Mouse (Mus musculus) urinary bladder, postnatal 14 days (tissue): ENCODE data around the gene Elmod1.
"Not testable (repeated sequence)": the region's sequence is repeated elsewhere in the genome, so short reads cannot be mapped to it uniquely, and the experiment has no call there.

Experiments
- DNase-seq: peaks from one replicate; pipeline ENCODE4 v3.0.0; 2021; ENCODE audit warnings: low spot score

The Elmod1 gene

DNA sequence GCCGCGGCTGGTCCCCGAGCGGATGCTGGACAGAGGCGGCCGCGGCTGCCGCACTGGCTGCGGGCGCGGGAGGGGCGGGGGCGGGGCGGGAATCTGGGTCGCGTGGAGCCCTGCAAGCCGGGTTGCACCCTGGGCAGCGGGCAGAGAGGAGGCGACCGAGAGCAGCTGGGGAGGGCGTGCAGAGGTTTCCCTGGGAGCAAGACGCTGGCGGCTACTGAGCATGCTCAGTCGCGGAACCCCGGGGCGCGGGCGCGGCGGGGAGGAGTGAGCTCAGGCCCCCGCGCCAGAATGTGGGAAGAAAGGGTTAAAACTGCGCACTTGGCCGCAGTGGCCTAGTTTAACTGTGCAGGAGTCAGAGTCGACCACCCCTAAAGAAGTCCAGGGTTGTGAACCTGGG lies at the start of gene Elmod1:
TSS of gene Elmod1 (minus strand) at position 180 of the 397 bp plus-strand sequence.
- DNase-seq, result peak; percentile 9

DNA sequence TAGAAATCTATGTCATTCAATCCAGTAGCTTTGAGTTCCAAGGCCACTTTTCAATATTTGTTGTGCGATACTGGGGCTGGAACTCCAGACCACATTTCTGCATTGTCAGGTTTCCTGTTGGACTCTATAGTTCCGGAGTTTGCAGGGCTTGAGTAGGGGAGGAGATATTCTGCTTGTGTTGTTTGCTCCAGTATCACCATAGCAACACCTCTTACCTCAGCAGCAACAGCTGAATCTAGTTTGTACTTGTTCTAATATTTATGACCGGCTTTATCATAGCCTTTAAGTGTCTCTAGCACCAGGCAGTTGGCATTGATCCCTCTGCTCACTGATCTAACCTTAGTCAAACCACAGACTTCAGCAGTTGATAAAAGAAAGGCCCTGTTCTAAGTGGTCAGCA lies 47.7 kb upstream of the Elmod1 start:
- DNase-seq, result no peak

DNA sequence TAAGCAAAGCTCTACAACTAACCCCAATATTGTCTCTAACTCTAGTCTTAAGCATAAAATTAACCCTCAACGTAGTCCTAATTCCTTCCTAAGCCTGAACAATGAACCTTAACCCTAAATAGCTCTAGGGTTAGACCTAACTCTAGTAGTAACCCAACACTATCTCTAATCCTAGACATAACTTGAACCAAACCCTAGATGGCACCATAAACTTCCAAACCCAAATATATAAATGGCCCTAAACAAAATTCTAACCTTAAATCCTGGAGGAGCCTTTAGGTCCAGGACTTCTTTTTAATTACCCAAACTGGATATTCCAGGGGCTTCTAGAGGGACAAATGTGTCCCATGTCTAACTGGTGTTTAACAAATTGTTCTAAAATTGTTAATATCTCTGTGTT lies 19.4 kb upstream of the Elmod1 start:
- no peak for DNase-seq

DNA sequence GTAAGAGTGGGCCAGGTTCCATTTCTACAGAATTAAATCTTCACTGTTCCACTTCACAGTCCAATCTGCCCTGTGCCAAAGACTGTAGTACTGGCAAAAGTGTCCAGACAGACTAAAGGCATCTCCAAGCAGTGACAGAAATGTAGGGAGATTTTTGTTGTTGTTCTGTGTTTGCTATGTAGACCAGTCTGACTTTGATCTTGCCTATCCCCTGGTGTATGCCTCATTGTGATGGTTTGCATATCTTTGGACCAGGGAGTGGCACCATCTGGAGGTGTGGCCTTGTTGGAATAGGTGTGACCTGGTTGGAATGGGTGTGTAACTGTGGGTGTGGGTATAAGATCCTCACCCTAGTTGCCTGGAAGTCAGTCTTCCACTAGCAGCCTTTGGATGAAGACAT lies 17.5 kb upstream of the Elmod1 start:
- not testable (repeated sequence) for DNase-seq

DNA sequence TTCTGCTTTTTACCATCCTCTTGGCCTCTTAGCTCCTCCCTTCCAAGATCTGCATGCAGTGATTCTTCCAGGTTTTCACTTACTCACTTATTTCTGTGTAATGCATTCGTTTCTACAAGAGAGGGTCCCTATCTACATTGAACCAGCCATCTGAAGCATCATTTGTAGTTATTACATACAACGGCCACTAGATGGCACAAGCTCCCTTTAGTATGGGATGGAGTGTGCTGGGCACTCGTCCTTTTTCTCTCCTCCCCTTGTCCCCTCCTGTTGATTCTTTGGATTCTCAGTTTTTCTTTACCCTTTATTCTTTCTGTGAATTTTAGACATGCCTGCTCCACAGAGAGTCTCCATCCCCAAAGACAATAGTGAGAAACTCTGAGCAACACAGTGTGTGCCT lies 15.8 kb upstream of the Elmod1 start:
- peak; percentile 15 for DNase-seq

DNA sequence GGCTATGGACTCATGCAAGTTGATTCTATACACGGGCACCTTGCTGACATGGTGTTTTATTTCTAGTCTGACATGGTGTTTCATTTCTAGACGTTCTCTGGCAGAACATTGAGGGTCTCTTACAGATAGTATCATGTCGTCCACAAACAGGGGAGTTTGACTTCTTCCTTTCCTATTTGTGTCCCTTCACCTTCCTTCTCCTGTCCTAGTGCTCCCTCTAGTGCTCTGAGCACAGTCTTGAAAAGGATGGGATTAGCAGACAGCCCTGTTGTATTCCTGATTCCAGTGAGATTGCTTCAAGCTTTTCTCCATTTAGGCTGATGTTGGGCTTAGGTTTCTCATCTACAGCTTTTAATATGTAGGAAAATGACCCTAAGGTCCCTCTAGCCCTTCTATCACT lies 11.9 kb upstream of the Elmod1 start:
- DNase-seq, result peak; percentile 12

DNA sequence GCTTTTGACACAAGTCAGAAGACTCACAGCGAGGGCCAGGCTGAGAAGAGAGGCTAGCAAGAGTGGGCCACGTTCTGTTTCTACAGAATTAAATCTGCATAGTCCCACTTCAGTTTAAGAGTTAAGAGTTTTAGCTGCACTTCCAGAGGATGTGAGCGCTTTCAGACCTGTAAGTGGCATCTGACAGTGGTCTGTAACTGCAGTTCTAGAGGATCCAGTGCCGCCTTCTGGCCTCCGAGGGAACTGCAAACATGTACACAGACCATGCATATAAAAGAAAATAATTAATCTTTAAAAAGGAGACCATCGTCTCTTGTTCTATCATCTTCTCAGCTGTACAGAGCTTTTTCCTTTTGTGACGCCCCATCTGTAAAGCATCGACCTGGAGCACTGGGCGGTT lies 9.8 kb upstream of the Elmod1 start:
- peak; percentile 23 for DNase-seq

DNA sequence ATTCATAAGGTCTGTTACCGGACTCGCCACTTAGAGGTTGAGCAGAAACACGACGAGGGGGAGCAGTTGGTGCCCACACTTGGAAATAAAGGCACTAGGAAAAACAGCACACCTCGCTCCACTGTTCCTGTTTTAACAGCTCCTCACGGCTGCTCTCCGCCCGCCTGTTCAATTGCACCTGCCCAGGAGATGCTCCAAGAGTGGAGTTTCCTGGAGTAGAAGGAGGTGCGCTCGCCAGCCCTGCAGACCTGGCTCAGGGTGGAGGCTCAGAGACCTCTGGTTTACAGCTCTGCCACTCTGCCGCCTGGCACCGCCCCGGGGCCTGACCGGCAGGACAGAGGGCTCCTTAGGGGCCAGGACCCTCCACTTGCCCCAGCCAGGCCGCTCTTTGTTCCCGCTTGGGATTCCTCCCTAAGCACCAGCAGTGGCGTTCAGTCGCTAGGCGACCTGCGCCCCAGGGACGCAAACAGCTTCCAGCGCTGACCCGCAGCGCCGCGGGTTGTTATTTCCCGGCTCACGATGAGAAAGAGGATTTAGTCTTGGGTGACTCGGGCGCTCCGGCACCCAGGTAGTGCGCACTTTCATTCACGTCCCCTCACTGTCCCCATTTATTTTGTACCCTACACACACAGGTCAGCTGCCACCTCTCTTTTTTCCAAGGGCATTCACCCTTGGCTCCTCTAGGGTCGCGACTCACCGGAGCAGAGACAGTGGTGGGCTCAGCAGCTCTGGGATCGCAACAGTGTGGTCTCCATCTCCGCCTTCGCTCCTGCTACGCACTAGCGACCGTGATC lies 576 bp downstream of the Elmod1 start:
- DNase-seq, result no peak

DNA sequence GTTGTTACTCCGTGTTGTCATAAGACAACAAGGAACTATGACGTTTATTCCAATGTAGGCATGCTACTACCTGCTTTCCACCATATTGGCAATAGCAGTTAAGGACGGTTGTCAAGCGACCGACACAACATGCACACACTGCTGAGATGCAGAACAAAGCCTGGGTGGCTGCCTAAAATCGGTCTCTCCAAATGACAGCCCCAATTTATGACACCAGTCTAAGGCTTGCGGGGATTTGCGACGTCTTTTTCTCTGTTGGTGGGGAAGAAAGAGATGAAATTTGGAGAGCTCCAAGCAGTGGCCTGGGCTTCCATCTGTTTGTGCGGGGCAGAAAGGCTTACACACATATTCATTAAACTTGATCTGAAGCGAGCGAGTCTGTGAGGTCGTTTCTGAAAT lies 1.2 kb downstream of the Elmod1 start:
- no peak for DNase-seq

DNA sequence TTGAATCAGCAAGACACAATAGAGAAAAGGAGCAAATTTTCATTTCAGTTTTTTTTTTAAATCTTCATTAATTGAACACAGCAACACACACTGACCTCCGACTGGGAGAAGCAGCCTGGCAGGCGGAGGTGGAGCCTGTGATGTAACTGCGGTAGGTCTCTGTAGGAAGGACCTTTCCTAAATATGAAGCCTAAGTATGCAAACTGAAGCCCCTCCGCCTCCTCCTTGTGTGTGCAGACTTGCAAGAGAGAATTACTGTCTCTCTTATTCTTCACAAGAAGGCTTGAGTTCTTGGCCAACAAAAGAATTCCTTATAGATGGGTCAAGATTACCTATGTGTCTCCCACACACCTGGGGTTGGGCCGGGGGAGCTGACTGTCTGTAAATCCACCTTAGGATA lies 1.9 kb downstream of the Elmod1 start:
- no peak for DNase-seq

DNA sequence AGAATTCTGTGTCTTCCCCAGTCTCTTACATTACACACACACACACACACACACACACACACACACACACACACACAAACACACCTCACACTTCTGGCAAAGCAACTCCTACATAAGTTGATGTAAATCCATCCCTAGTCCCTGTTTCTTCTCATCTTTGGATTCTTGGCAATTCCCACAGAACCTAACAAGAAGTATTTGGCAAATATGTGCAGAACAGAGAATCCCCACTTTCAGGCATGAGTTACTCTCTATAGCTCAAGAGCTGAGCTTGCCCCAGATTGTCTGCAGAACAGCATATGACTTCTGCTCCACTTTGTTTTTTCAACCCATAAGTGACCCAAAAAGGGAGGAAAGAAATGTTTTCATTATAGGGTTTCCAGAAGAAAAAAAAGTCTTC lies 2.7 kb downstream of the Elmod1 start:
- no peak for DNase-seq

DNA sequence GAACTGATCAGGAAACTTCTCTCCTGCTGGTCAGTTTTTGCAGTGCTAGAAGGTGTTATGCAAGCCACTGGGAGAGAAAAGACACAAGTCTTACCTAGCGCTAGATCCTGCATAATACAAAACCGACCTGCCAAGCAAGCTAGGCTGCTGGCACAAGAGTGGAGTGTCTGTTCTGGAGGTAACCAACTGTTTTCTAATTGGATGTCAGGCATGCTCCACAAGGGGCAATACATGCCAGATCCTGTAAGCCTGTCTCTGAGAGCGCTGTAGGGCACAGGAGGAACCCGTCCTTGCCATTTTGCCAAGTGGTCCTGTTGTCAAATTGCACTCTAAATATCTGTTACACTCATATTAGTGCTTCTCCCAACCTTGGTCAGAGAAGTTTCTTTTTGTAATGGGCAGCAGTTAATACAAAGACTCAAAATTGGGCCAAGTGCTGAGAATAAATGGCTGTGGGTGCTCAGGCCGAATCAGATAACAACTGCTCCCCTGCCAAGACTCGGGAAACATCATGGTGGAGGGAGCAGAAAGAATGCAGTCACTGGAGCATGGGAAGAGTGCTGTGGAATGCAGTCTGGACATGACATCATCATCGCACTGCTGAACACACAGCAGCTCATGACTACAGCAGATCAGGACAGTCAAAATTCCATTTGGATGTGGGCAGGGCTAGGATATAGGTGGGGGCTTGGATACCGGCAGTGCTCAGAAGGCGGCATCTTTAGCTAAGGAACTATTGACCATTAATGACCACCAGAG lies 7.3 kb downstream of the Elmod1 start:
- DNase-seq, result no peak

DNA sequence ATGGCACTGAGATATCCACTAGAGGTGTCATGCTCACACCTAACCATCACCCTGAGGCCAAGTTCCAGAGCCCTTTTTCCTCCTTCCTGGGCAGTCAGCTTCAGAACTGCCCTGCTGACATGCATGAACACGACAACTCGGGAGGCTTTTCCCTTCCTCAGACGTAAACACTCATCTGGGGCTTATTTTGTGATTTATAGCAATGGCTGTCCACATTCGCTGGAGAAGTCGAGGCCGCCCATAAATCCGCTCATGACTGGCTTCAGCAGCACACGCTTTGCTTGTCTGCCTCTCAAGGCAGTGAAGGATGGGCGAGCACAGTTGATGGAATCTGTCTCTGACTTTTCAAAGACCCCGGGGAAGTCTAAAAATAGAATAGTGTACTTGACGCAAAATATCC lies 18.1 kb downstream of the Elmod1 start:
- DNase-seq, result no peak

DNA sequence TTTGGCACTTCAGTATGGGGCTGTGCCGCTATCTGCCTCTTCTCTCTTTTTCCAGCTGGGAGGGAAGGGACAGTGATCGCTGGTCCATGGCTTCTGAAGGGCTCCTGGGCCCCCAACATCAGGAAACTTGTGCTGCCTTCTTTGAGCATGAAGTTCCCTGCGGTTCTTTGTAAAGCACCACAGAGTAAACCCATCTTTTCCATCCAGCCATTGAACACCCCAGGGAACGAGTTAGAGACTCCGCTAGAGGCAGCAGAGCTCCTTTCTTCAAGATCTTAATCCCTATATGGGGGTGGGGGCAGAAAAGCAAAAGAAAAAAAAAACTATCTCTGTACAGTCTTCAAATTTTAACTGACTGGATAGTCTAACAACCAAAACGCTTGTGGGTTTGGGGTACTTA lies 20.2 kb downstream of the Elmod1 start:
- DNase-seq, result no peak

DNA sequence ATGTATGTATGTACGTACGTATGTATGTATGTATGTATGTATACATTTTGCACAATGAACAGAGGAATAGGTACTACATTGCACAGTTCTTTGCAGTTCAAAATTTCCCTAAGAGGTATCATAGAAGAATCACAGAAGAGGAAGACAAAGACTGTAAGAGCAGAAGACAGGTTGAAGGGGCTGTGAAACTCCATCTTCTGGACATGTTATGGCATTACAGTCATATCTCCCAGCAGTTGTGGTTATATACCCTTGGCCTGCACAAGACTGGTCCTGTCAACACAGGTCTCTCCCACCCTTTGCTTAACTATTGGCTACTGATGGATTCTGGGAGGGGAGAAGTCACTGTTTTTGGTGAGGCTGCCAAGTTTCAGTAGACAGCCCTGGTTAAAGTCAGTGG lies 27.6 kb downstream of the Elmod1 start:
- no peak for DNase-seq

DNA sequence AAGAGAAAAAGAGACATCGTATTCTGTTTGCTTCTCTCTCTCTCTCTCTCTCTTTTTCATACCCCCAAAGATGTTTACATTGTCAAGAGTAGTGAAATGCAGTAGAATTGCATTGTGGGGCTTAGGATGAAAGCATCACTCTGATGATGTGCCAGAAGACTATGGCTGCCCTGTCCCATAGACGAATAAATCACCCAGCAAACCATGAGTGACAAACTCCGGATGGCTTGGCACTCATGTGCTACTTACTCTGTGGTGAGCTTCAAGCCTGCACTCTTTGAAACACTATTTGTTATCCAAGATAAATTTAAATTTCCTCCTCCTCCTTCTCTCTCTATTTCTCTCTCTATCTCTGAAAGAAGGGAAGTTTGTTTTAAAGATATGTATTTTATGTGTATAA lies 36.5 kb downstream of the Elmod1 start:
- no peak for DNase-seq

DNA sequence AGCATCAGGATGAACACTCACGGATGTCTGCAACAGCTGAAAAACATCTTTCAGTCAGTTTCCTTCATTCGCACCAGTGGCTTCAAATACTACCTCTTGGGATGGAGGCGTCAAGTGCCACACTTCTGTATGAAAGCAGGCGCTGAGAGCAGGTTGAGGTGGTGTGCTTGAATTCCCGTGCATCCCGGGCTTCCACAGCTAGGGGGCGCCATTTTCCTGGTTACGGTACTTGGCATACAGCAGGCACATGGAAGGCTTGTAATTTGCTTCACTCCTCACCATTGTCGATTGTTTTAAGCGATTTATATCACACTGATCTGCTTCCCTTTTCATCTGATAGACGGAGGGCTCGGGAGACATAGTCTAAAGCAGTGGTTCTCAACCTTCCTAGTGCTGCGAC lies 40.9 kb downstream of the Elmod1 start:
- DNase-seq, result peak; percentile 6

DNA sequence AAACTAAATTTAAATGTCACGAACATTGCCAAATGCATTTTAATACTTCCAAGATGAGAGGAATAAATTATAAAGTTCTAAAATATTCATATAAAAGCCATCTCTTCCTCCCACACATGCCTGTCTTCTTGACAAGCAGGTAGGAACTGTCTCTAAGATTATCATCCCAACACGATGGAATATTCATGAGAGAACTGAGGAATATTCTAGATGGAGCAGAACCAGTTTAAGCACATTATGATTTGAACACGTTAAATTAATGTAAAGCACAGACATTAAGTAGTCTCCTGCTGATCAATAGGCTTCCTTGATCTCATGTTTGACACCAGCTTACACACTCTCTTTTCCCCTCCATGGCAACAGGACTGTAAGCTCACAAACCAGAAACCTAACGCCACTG lies 41.7 kb downstream of the Elmod1 start:
- no peak for DNase-seq

DNA sequence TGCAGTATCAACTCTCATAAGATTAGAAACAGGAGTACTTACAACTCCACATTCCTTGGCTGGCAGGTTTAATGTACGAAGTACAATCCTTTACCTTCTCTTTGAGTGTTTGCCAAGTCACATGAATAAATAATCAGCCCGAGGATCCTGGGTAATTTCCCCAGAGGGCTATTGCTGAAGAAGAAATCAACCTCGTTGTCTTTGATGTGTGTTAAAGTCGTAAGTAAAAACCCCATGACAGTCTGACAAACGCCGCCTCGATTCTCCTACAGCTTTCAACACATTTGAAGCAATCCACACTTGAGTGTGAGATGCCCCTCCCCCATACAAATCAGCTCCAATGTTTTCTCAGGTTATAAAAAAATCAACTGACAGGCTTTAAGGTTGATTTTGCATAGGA lies 44.2 kb downstream of the Elmod1 start:
- no peak for DNase-seq

DNA sequence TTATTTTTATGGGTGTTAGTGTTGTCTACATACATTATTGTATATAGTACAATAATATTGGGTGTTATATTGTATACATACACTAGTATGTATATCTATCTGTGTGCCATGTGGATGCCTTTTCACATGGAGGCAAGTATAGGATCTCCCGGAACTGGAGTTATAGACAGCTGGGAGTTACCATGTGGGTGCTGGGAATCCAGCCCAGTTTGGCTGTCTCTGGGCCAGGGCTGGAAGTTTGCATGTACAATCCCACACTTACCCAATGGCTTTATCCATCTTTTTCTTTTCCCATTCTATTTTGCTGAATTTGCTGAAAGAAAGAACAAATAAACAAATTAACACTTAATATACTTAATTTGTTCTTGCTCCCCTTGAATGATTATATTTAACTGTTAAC lies 54.0 kb downstream of the Elmod1 start:
- no peak for DNase-seq

DNA sequence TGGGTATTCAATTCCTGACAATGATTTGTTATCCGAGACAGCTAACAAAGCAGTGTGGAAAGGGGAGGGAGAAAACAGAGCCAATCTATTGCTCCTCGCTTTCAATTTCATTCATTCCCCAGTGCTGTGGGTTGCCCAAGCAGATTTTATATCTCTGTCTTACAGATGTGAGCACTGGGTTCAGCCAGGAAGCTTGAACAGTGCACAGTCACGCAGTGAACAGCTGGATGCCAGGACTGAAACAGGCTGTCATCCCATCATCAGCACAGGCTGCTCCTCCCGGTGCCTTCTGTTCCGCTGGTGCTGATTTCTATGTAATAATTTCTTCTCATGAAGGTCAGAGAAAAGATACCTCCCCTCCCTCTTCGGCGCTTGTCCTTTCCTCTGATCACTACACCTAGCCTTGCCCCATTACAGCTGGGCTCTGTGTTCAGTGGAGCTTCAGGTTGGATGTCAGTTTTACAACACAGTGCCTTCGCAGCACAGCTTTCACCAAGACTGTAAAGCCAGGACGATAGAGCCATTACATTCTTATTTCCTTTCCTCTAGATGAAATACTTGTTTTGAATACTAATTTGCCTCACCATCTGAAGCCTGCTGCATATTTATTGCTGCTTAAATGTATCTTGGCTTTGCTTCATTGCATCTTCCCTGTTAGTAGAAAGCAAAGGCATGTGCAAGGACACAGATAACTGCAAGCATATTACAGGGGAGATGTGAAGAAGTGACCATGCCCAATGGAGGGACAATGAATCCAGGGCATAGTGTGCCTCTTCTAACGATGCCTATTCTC lies 59.0 kb downstream of the Elmod1 start:
- no peak for DNase-seq

DNA sequence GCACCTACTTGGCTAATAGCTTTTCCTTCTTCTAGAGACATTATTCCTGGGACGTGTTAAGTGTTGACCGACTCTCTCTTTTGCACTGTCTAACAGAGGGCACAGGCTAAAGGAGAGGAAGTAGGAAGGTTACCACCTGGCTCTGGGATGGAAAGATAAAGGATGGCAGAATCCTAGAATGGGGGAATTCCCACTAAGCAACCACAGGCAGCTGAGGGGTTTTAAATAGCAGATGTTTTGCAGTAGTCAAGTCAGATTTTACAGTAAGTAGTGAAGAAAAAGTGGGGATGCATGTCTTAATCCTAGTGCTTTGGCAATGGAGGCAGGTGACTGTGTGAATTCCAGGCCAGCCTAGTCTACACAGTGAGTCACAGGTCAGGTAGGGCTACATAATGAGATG lies 64.3 kb downstream of the Elmod1 start:
- DNase-seq, result no peak

DNA sequence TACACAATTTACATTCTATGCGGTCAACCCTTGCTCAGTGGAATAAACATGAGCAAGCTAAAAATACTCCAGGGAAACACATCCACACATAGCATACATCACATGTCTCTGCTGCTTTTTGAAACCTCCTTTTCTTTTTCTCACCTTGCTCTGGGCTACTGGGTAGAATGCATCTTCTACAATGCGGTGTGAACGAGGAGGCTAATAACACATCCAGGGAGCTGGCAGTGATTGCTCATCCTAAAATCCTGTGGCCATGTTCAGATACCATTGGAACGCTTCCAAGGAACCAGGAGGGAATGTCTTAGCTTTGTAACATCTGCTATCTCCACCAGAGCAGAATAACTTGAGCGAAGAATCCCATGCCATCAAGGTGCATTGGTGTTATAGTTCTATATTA lies 64.8 kb downstream of the Elmod1 start:
- no peak for DNase-seq
